ENCODE assay signal across 12 mouse cellular contexts in the genomic region with DNA sequence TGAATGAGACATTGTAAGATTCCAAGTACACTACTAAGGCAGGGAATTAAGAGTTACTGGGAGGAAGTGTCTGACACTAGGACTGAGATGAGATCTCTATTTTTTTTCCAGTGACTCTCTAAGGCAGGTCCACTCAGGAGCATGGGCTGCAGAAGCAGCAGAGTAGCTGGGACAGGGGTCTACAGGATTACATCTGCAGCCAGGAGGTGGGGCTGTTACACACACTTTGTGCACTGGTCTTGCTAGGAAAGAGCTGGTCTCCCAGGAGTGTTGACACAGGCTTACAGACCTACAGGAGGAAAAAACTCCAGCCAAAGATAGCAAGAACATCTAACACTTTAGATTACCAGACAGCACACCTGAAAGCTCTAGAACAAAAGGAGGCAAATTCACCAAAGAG.
DNase-seq lines count a peak whose midpoint lies in the region; ATAC-seq and TF ChIP-seq lines count a peak whose summit lies in the region.
"Had no signal": no experiment of that assay in that cellular context is flagged by ENCODE, and none has a peak within 500 bp of the region (broad histone marks: within the 10 kb centered on the region; RNA-seq: fewer than 3 reads in every experiment).

No protein-coding gene starts in this region.

- no peak overlapping the region for H3K9ac ChIP-seq in hindbrain, postnatal 0 days (replicated peaks; ENCODE audit: low read length)
- no peak overlapping the region for H3K9ac ChIP-seq in hindbrain, embryonic 12.5 days
- H3K9ac ChIP-seq in midbrain, embryonic 11.5 days (ENCODE audit: low read length): no peak overlapping the region
- H3K9ac ChIP-seq in midbrain, embryonic 15.5 days: no peak overlapping the region
- H3K9ac ChIP-seq in embryonic facial prominence, embryonic 11.5 days (replicated peaks; ENCODE audit: low read length): no peak overlapping the region
- H3K9ac ChIP-seq: limb, embryonic 12.5 days; midbrain, embryonic 12.5 days had no signal

- H3K4me3 ChIP-seq in hindbrain, postnatal 0 days (ENCODE audit: low read length): no peak overlapping the region
- no peak overlapping the region for H3K4me3 ChIP-seq in hindbrain, embryonic 12.5 days
- H3K4me3 ChIP-seq in midbrain, embryonic 11.5 days (ENCODE audit: low read depth, low read length): no peak overlapping the region
- H3K4me3 ChIP-seq in midbrain, embryonic 15.5 days: no peak overlapping the region
- H3K4me3 ChIP-seq in embryonic facial prominence, embryonic 11.5 days (ENCODE audit: low read depth, low read length): no peak overlapping the region
- H3K4me3 ChIP-seq: erythroblast, embryonic 14.5 days; limb, embryonic 12.5 days; midbrain, embryonic 12.5 days had no signal

- H3K4me1 ChIP-seq in hindbrain, postnatal 0 days (ENCODE audit: insufficient read depth, low read length): no peaks in the 10 kb centered on the region
- no peaks in the 10 kb centered on the region for H3K4me1 ChIP-seq in hindbrain, embryonic 12.5 days
- no peaks in the 10 kb centered on the region for H3K4me1 ChIP-seq in midbrain, embryonic 11.5 days (ENCODE audit: control insufficient read depth, insufficient read depth, low read length)
- H3K4me1 ChIP-seq in midbrain, embryonic 15.5 days: no peaks in the 10 kb centered on the region
- no peaks in the 10 kb centered on the region for H3K4me1 ChIP-seq in embryonic facial prominence, embryonic 11.5 days (ENCODE audit: control insufficient read depth, insufficient read depth, low read length)
- H3K4me1 ChIP-seq: limb, embryonic 12.5 days; midbrain, embryonic 12.5 days had no signal

- H3K27ac ChIP-seq in hindbrain, postnatal 0 days: no peak overlapping the region
- H3K27ac ChIP-seq in hindbrain, embryonic 12.5 days: no peak overlapping the region
- H3K27ac ChIP-seq in midbrain, embryonic 11.5 days (ENCODE audit: low read depth, low read length): no peak overlapping the region
- no peak overlapping the region for H3K27ac ChIP-seq in midbrain, embryonic 15.5 days
- no peak overlapping the region for H3K27ac ChIP-seq in embryonic facial prominence, embryonic 11.5 days (replicated peaks; ENCODE audit: low read depth, low read length)
- H3K27ac ChIP-seq: limb, embryonic 12.5 days; midbrain, embryonic 12.5 days had no signal

- H3K9me3 ChIP-seq in hindbrain, postnatal 0 days (ENCODE audit: low read length): no peaks in the 10 kb centered on the region
- H3K9me3 ChIP-seq in hindbrain, embryonic 12.5 days (replicated peaks): no peaks in the 10 kb centered on the region
- H3K9me3 ChIP-seq in midbrain, embryonic 11.5 days (ENCODE audit: control insufficient read depth, low read length): no peaks in the 10 kb centered on the region
- no peaks in the 10 kb centered on the region for H3K9me3 ChIP-seq in midbrain, embryonic 15.5 days
- H3K9me3 ChIP-seq in embryonic facial prominence, embryonic 11.5 days (replicated peaks; ENCODE audit: control insufficient read depth, low read length): no peaks in the 10 kb centered on the region
- H3K9me3 ChIP-seq: limb, embryonic 12.5 days; midbrain, embryonic 12.5 days had no signal

- DNase-seq in hindbrain, postnatal 0 days (ENCODE audit: low spot score): peak; percentile 6
- peak; percentile 67 for DNase-seq in midbrain, embryonic 11.5 days (ENCODE audit: low spot score, missing footprints)
- DNase-seq in R1 (ENCODE audit: low read depth, low spot score): peak; percentile 61
- DNase-seq in embryonic facial prominence, embryonic 11.5 days (ENCODE audit: low spot score): peak; percentile 25
- no peak for DNase-seq in T-cell, adult 2 months (ENCODE audit: low spot score)
- DNase-seq in frontal cortex, postnatal 14 days (ENCODE audit: low spot score in 2 of 2): no peak
- DNase-seq: heart, adult 18-20 months had no signal

- peak; percentile 18; the same call in 1 of the 2 replicates for TF ChIP-seq CTCF in hindbrain, postnatal 0 days (IDR thresholded peaks at IDR 0.05; ENCODE audit: low read depth)

- no peaks in the 10 kb centered on the region for H3K27me3 ChIP-seq in hindbrain, postnatal 0 days (ENCODE audit: insufficient read depth, low read length)
- no peaks in the 10 kb centered on the region for H3K27me3 ChIP-seq in hindbrain, embryonic 12.5 days
- no peaks in the 10 kb centered on the region for H3K27me3 ChIP-seq in midbrain, embryonic 11.5 days (ENCODE audit: control insufficient read depth, insufficient read depth, low read length)
- no peaks in the 10 kb centered on the region for H3K27me3 ChIP-seq in midbrain, embryonic 15.5 days (replicated peaks)
- no peaks in the 10 kb centered on the region for H3K27me3 ChIP-seq in embryonic facial prominence, embryonic 11.5 days (ENCODE audit: control insufficient read depth, insufficient read depth, low read length)
- H3K27me3 ChIP-seq: limb, embryonic 12.5 days; midbrain, embryonic 12.5 days had no signal

- H3K36me3 ChIP-seq in hindbrain, postnatal 0 days (ENCODE audit: insufficient read depth, low read length): no peaks in the 10 kb centered on the region
- H3K36me3 ChIP-seq in hindbrain, embryonic 12.5 days: no peaks in the 10 kb centered on the region
- no peaks in the 10 kb centered on the region for H3K36me3 ChIP-seq in midbrain, embryonic 11.5 days (ENCODE audit: control insufficient read depth, insufficient read depth, low read length)
- H3K36me3 ChIP-seq in midbrain, embryonic 15.5 days (replicated peaks): no peaks in the 10 kb centered on the region
- no peaks in the 10 kb centered on the region for H3K36me3 ChIP-seq in embryonic facial prominence, embryonic 11.5 days (replicated peaks; ENCODE audit: control insufficient read depth, insufficient read depth, low read depth, low read length)
- H3K36me3 ChIP-seq: limb, embryonic 12.5 days; midbrain, embryonic 12.5 days had no signal

- no peak for ATAC-seq in hindbrain, postnatal 0 days
- no peak for ATAC-seq in hindbrain, embryonic 12.5 days (ENCODE audit: low FRiP score)
- ATAC-seq in midbrain, embryonic 11.5 days (ENCODE audit: low FRiP score): no peak
- no peak for ATAC-seq in midbrain, embryonic 15.5 days (replicated peaks)
- ATAC-seq in embryonic facial prominence, embryonic 11.5 days (replicated peaks; ENCODE audit: insufficient number of reproducible peaks, low FRiP score, low TSS enrichment, low read depth): no peak

- no peak overlapping the region for H3K4me2 ChIP-seq in hindbrain, postnatal 0 days (ENCODE audit: low read depth, low read length)
- H3K4me2 ChIP-seq in hindbrain, embryonic 12.5 days (replicated peaks): no peak overlapping the region
- no peak overlapping the region for H3K4me2 ChIP-seq in midbrain, embryonic 11.5 days
- H3K4me2 ChIP-seq in midbrain, embryonic 15.5 days: no peak overlapping the region
- no peak overlapping the region for H3K4me2 ChIP-seq in embryonic facial prominence, embryonic 11.5 days (ENCODE audit: low read depth, low read length)
- H3K4me2 ChIP-seq: limb, embryonic 12.5 days; midbrain, embryonic 12.5 days had no signal

Comparison
In these comparisons a context has a peak if more than half of its experiments do, and no peak if none do; other contexts are left out.
1. DNase-seq: peak in hindbrain, postnatal 0 days (single experiment), midbrain, embryonic 11.5 days (single experiment), R1 (single experiment) and embryonic facial prominence, embryonic 11.5 days (single experiment); none in T-cell, adult 2 months (single experiment) and frontal cortex, postnatal 14 days (0 of 2).